Mouse (Mus musculus): ENCODE measurements around the gene Fbxl14. TPM values are rescaled to one million over a fixed set of nuclear protein-coding genes. Genes with fewer than 3 reads are reported as not detected.

Gene Fbxl14
- polyA plus RNA-seq, 1 experiment from 2014 or later, result 4.3 TPM

- Histone ChIP-seq H3K4me3 (replicated peaks) (no peak overlapping the region), H3K27ac (replicated peaks) (no peak overlapping the region), H3K4me1 (peaks cover 12% of the 10 kb centered on the region; the same call in 1 of the 2 replicates), H3K4me2 (replicated peaks) (no peak overlapping the region), H3K9me3 (replicated peaks) (no peaks in the 10 kb centered on the region), H3K36me3 (no peaks in the 10 kb centered on the region), H3K27me3 (no peaks in the 10 kb centered on the region), H3K9ac (no peak overlapping the region)
- 20% methylated on average over 3 of the region's 3 CpGs for WGBS
- ATAC-seq (ENCODE audit: insufficient number of reproducible peaks, low FRiP score, low TSS enrichment, low read depth), result no peak
Measured at GRCm38 (mm10) chr6:119521931-119522391, 42.5 kb downstream of the Fbxl14 start.

- H3K27ac ChIP-seq (replicated peaks), result no peak overlapping the region
- no peaks in the 10 kb centered on the region for H3K9me3 ChIP-seq (replicated peaks)
- WGBS, result 75% methylated on average over 5 of the region's 5 CpGs
- no peak overlapping the region for H3K9ac ChIP-seq
- no peak overlapping the region for H3K4me2 ChIP-seq (replicated peaks)
- peaks cover 12% of the 10 kb centered on the region; the same call in 1 of the 2 replicates for H3K4me1 ChIP-seq
- ATAC-seq (ENCODE audit: insufficient number of reproducible peaks, low FRiP score, low TSS enrichment, low read depth), result no peak
- no peak overlapping the region for H3K4me3 ChIP-seq (replicated peaks)
- H3K36me3 ChIP-seq, result no peaks in the 10 kb centered on the region
- H3K27me3 ChIP-seq, result no peaks in the 10 kb centered on the region
Measured at GRCm38 (mm10) chr6:119526498-119526897, 47.0 kb downstream of the Fbxl14 start.

- no peak for ATAC-seq (ENCODE audit: insufficient number of reproducible peaks, low FRiP score, low TSS enrichment, low read depth)
- no peaks in the 10 kb centered on the region for H3K4me1 ChIP-seq
- H3K27ac ChIP-seq (replicated peaks), result no peak overlapping the region
- H3K9me3 ChIP-seq (replicated peaks), result no peaks in the 10 kb centered on the region
- no peak overlapping the region for H3K4me3 ChIP-seq (replicated peaks)
- H3K27me3 ChIP-seq, result no peaks in the 10 kb centered on the region
- H3K4me2 ChIP-seq (replicated peaks), result no peak overlapping the region
- no peak overlapping the region for H3K9ac ChIP-seq
- no peaks in the 10 kb centered on the region for H3K36me3 ChIP-seq
- WGBS, result 80% methylated on average over 3 of the region's 3 CpGs
Measured at GRCm38 (mm10) chr6:119529659-119530058, 50.2 kb downstream of the Fbxl14 start.

Other genes with a start within 250 kb of the Fbxl14 start
- 0.04 and 0.11 TPM in 2 replicates for gene Cacna2d4, start 243.1 kb upstream of the Fbxl14 start, polyA plus RNA-seq (2015; fragmentation: Nextera tagmentation; extraction: Ambion mirVana)
- 0.13 and 0.17 TPM in 2 replicates for gene Lrtm2, start 148.9 kb upstream of the Fbxl14 start, polyA plus RNA-seq (2015; fragmentation: Nextera tagmentation; extraction: Ambion mirVana)
- gene Adipor2, start 62.0 kb upstream of the Fbxl14 start, polyA plus RNA-seq (2015; fragmentation: Nextera tagmentation; extraction: Ambion mirVana), result 40.9 and 42.9 TPM in 2 replicates
- gene Wnt5b, start 64.7 kb downstream of the Fbxl14 start, polyA plus RNA-seq (2015; fragmentation: Nextera tagmentation; extraction: Ambion mirVana), result 9.8 TPM in 2 replicates

Measured in embryonic facial prominence, embryonic 15.5 days (tissue).